Mouse (Mus musculus): ENCODE data around the gene Slco4c1. TPM values are rescaled to one million over a fixed set of nuclear protein-coding genes. Genes with fewer than 3 reads are reported as not detected.

Gene Slco4c1
- polyA plus RNA-seq, 1 experiment: 1.7 TPM

DNA sequence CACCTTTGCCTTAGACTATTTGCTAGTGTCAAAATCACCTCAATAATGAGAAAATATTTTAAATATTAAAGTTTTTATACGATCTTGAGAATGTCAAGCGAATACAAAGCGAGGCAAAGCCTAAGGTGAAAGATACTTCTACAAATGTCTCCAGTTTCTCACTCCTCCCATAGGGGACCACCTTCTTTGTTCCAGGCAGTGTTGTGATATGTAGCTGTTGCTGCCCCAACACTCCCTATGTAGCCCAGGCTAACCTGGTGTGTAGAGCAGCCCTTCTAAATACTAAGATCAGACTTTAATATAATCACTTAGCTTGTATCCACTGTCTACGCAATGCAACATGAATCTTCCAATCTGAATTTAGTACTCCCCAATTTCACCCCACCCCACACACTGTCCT, 97.8 kb downstream of the Slco4c1 start:
- DNase-seq (ENCODE audit: extremely low spot score in 1 of 2, low spot score in 1 of 2): no peak

DNA sequence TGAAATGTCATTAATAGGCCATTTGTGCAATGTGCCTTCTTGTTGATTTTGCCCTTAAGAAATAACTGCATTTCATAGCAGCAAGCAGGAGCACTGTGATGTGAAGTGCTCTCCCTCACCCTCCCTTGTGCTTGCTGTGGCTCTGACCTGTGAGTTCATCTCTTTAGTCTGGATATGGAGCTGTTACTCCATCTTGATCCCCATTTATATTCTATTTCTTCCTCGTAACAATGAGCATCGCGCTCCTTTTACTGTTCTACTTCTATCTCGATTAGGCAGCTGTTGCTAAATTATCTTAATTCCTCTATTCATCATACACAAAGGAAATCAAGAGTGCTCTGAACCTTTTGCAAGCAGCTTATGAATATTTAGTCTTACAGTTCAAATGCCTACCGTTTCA, 98.3 kb downstream of the Slco4c1 start:
- no peak for DNase-seq (ENCODE audit: extremely low spot score in 1 of 2, low spot score in 1 of 2)

DNA sequence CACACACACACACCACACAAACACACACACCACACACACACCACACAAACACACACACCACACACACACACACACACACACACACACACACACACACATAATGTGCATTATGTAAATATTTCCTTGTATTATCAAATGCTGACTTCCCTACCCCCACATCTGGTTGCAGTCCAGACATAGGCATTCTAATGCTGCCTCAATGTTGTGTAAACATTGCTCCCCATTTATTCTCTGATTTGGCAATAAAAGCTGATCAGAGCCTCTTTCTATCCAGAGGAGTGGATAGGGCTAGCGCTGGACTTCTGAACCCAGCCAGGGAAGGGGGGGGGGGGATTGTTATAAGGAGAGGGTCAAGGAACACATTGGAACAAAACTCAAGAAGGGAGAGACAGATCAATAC, 101.7 kb downstream of the Slco4c1 start:
- no peak for DNase-seq (ENCODE audit: extremely low spot score in 1 of 2, low spot score in 1 of 2)

DNA sequence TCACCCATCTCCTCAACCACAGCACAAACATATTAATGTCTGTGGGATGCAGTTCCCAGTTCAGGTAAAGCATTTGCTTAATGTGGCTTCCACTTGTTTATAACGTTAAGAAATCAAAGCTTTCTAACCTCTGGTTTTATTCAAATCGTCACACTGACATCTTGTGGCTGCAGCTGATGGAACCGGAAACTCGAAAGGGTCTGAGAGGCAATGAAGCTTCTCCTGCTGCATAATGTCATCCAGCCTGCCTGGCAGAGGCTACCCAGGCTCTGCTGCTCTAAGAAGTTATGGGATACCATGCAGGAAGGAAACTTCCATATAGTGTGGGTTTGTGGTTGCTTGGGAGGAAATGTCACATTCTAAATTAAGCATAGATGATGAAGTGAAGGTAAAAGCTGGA, 103.7 kb downstream of the Slco4c1 start:
- peak; percentile 32 to 72 for DNase-seq (ENCODE audit: extremely low spot score in 1 of 2, low spot score in 1 of 2)

DNA sequence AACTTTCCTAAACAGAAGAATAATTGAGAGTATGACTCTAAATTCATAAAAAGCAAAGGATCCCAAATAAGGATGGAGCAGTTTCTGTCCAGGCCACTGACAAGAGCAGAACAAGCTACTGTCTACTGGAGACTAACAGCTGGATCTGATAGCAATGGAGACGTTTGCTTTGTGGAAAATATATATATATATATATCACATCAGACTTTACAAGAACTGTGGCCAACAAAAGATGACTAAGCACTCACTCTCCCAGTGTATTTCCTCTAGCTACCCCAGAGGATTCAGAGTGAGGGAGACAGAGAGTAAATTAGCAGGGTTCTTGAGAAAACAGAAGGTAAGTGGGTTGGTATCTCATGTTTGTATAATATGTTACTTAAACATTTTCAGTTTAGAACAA, 105.4 kb downstream of the Slco4c1 start:
- DNase-seq (ENCODE audit: extremely low spot score in 1 of 2, low spot score in 1 of 2): peak in 1 of 2 experiments; percentile 16

Data from frontal cortex, adult 2 months (tissue).